Mouse (Mus musculus) olfactory bulb, adult 2 months (tissue): ENCODE measurements around the gene Endod1.

Source experiments
- CTCF ChIP-seq: fragments of 200-500 bp; IDR thresholded peaks from 2 replicates; pipeline ENCODE4 v1.5.1; 2012; ENCODE audit warnings: low read depth, mild to moderate bottlenecking, low read length, moderate library complexity; ENCODE audit not compliant: insufficient read depth
- POLR2A ChIP-seq: fragments of 200-500 bp; IDR thresholded peaks from 2 replicates; pipeline ENCODE4 v1.6.1; 2012; ENCODE audit warnings: mild to moderate bottlenecking, low read depth, low read length, moderate library complexity; ENCODE audit not compliant: insufficient read depth

GRCm38 (mm10) chr9:14367850-14368249, 13.5 kb downstream of the Endod1 start:
- no peak for TF ChIP-seq POLR2A
- TF ChIP-seq CTCF, result no peak
